Mouse (Mus musculus) mature B cell (primary cell): ENCODE data around the gene Mat2b.
"Not testable (repeated sequence)": the region's sequence is repeated elsewhere in the genome, so short reads cannot be mapped to it uniquely, and the experiment has no call there.

Source experiments
- in situ Hi-C: fragments of 300-500 bp; cut with MboI; formaldehyde crosslinking; loops from 2 replicates; pipeline ENCODE4 v1.14.3; 2019

Gene Mat2b

DNA sequence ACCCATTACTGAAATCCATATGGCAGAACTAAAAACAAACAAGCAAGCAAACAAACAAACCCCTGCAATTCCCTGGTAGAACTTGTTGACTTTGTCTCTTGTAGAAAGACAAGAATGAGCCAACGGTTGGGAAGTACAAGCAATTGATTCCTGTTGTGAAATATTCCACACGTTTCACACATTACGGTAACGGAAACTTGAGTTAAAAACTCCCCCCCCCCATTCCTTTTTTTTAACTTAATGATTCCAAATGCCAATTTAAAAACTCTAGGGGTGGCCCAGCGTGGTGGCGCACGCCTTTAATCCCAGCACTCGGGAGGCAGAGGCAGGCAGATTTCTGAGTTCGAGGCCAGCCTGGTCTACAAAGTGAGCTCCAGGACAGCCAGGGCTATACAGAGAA is at the start of gene Mat2b:
Gene Mat2b (minus strand): TSS at position 101 of the 400 bp plus-strand sequence.
- in situ Hi-C loops, result no loop called here

DNA sequence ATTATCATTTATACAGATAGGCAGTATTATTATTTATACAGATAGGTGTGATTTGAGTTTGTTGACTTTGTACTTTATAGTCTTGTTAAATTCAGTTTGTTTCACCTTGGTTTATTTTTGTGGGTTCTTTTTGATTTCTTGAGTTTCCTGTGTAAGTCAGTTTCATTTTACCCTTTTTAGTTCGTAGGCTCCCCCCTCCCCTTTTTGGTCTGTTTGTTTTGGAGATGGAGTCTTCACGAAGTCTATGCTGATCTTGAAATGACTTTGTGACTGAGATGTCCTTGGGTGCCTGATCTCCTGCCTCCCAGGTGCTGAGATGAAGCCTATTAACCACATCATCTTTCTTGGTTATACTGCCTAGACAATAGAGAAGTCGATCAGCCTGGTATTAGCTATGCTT is 49.3 kb upstream of the Mat2b start:
- in situ Hi-C loops, result no loop called here

DNA sequence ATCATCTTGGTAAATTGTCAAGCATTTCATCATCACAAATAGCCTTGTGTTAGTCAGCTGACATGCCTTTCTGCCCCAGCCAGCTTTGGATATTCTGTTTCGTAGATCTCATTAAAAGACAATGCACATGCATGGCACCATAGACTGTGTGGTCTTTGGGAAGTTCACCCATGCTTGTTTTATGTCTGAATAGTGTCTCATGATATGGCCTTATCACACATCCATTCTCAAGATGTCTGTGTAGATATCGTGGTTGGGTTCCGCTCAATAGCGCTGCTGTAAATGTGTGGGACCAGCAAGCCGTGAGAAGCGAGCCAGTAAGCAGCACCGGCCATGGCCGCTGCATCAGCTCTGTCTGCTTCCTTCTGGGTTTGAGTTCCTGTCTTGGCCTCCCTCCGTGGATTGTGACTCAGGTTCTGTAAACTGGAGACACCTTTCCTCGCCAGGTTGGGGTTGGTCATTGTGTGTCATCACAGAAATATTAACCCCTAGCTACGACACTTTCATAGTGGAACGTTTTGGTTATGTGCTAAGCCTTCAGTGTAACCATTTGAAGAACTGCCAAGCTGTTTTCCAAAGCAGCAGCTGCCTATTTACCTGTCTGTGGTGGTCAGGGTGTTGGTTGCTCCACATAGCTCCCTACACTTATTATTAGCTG is 46.7 kb upstream of the Mat2b start:
- in situ Hi-C loops, result no loop called here

DNA sequence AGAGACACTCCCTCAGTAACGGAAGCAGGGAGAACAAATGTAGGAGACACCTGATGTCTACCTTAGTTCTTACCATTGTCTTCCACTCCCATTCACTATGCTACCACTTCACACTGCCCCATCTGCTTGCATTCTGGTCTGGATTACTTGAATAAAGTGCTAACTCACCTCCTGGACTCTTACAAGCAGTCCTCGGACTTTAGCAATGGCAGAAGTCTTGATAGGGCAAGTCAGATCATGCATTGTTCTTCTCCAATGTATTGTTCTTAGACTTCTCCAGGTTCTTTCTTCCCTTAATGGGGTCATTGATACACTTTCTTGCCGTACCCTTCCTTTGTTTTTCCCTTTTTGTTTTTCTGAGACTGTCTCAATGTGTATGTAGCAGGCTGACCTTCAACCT is 42.4 kb upstream of the Mat2b start:
- in situ Hi-C loops, result loop anchor here (10.0 kb wide), 1 partner anchor 53 kb away; no protein-coding TSS in a partner anchor

DNA sequence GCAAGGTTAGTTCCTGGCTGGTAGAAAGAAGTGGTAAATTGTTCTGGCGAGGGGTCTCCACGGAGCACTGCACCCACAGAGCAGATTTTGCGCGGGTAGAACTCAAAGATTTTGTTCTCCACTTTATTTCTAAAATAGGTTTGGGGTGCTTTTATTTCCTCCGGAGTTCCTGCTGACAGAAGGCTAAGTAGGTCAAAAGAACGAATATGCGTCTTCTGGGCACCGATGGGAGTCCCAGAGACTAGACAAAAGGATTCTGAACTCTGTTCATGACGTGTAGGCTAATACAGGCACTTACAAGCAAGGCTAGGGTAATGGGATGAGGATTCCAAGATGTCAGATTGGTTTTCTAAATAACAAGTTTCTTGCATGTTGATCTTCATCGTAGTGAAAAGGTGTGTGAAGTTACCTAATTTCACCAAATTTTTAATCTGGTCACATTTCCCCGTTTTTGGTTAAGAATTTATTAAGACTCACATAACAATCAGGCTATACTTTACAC is 39.3 kb upstream of the Mat2b start:
- in situ Hi-C loops, result loop anchor here (10.0 kb wide), 1 partner anchor 50 kb away; no protein-coding TSS in a partner anchor

DNA sequence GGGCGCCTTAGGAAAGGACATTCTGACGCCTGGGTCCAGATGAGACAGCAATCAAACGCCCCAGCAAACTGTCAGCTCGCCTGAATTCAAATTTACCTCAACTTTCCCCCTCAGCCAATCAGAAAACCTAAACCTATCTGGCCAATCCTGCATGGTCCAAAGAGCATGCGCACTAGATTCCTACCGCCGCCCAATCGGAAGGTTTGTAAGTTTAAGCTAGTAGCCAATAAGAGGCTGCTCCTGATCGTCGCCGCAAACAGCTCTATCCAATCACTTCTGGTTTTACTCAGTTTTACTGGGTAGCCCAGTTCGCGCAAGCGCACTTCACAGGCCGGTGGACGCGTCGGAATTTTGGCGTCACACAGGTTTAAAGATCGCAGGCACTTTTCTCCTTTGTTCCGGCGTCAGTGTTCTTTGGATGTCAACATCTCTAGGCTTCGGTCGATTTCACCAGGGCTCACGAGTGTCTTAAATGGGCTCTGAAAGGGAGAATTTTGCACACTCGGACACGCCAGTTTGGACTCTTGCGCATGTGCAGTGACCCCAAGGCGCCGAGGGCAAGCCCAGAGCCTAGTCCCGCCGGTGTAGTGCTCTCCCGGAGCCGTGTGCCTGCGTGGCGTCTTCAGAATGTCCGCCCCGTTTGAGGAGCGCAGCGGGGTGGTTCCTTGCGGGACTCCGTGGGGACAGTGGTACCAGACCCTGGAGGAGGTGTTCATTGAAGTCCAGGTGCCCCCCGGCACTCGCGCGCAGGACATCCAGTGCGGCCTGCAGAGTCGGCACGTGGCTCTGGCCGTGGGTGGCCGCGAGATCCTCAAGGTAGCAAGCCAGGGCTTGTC is 38.6 kb upstream of the Mat2b start, which contains the start of the genes Hmmr and Nudcd2:
Gene Hmmr (minus strand): TSS at position 84 of the 836 bp plus-strand sequence.
Gene Nudcd2 (plus strand): TSS at position 329 of the 836 bp plus-strand sequence.
- in situ Hi-C loops, result loop anchor here (10.0 kb wide), 1 partner anchor 49 kb away; no protein-coding TSS in a partner anchor

DNA sequence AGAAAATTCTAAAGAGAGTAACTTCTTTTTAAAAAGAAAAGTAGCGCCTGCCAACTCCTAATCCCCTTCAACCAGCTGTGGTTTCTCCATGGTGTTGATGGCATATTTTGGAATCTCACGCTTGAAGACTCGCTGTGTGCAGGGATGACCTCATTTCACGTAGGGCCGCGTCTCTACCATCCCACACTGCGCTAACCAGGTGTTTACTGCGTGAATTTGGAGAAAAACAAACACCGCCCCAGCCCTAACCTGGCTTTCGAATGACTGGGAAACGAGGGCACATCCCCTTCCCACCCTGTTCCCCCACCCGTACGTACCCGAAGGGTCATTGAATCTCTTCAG is 38.0 kb upstream of the Mat2b start:
- in situ Hi-C loops, result loop anchor here (10.0 kb wide), 1 partner anchor 48 kb away; no protein-coding TSS in a partner anchor

DNA sequence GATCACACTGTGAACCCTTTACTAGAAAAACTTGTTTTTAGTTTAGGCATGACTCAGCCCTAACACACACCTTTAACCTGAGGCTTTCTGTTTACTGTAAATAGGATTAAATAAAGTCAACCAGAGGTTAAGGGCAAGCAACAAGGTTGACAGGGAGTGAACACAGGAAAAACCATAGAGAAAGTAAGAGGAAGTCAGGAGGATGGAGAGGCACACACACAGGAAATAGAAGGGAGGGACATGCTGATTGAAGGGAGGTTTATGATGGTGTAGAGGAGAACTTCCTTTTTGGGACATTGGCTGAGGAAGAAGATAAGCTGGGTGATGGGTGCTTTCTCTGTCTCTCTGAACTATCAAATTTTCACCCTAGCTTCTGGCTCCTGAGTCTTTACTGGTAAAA is 23.3 kb upstream of the Mat2b start:
- in situ Hi-C loops, result no loop called here

DNA sequence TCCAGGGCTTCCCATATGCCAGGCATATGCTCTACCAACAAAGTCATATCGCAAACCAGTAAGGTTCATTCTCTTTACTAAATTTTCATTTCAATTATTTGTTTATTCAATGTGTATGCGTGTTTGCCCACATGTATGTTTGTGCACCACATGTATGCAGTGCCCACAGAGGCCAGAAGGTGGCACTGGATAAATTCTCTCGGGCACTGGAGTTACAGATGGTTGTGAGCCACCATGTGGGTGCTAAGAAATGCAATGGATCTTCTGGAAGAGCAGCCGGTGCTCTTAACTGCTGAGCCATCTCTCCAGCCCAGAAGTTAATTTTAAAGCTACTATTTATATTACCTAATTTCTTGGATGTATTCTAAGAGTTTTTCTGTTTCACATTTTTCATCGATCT is 20.5 kb upstream of the Mat2b start:
- in situ Hi-C loops, result no loop called here

DNA sequence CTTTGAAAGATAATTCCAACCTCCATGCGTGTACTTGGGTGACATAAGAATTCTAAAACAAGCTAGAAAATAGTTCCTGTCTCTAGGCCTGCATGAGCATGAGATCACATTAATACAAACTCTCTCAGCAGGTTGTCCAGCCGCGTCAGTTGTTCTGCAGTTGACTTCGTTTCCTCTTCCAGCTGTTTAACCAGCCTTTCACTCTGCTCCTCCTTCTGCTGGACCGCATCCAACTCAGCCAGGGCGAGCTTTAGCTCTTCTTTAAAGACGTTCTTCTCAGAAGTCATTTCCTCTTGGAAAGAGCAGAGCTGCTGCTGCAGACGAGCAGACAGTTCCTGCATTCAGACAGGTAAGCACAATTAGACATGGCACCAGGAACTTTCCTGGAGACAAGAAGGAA is 18.9 kb upstream of the Mat2b start:
- in situ Hi-C loops, result no loop called here

DNA sequence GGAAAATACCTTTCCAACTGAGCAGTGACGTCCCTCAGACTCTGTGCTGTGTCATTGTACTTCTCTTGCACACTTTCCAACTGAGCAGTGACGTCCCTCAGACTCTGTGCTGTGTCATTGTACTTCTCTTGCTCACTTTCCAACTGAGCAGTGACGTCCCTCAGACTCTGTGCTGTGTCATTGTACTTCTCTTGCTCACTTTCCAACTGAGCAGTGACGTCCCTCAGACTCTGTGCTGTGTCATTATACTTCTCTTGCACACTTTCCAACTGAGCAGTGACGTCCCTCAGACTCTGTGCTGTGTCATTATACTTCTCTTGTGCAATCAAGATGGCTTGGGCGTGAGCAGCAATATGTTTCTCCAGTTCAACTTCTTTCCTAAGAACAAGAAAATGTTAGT is 14.9 kb upstream of the Mat2b start:
- in situ Hi-C loops, result not testable (repeated sequence)

DNA sequence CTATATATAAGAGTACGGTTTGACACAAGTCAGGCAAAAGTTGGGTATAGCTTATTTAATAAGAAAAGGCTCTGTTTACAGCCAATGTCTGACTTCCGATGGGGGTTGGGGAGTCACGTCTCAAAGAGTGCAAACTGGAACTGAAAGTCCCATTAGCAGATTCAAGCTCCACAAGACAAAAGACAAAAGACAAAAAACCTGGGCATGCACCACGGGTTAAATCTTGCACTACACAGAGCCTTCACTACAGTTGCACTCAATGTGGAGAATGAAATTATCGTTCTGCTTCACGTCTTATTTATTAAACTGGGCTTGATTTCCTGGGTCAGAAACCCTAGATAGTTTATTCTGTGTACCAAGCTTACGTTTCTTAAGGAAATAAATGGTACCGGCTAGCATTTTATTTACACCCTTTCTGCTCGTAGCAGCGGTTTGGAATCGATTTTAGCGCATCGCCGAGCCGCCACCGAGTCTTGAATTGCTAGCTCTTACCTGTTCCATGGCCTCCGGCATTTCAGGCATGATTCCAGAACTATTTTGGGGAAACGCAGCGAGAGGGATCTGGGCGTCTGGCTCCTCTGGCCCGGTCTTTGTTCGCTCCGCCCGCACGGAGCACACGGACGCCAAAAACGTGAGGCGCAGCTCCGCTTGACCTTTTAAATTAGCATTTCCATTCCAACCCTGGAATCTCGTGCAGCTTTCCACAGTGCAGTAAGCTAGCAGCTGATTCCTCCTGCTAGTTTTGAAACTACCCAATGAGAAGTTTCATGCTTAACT is 504 bp downstream of the Mat2b start:
- in situ Hi-C loops, result no loop called here

DNA sequence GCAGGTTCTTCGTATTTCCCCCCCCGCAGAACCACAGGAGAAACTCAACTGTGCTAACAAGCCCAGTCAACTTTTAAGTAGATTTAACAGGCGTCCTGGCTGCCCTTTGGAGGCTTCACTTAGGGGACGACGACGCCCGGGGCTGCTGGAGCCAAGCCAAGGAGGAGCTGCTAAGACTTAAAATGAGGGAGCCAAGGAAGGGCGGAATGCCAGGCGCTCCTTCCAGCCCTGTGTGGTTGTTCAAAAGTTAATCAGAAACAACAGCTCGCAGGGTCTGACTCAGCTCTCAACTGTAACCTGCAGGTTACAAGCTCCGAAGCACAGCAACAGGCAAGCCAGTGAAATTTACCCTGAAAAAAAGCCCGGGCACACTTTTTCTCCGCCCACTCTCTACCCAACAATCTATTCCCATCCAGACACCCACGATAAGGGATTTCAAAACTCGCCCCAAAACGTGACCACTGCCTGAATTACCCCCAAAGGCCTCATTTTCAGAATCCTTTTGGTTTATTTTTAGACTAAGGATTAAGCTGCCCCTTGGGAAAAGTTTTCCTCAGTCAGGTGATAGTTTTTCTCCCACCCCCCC is 1.5 kb downstream of the Mat2b start:
- in situ Hi-C loops, result no loop called here

DNA sequence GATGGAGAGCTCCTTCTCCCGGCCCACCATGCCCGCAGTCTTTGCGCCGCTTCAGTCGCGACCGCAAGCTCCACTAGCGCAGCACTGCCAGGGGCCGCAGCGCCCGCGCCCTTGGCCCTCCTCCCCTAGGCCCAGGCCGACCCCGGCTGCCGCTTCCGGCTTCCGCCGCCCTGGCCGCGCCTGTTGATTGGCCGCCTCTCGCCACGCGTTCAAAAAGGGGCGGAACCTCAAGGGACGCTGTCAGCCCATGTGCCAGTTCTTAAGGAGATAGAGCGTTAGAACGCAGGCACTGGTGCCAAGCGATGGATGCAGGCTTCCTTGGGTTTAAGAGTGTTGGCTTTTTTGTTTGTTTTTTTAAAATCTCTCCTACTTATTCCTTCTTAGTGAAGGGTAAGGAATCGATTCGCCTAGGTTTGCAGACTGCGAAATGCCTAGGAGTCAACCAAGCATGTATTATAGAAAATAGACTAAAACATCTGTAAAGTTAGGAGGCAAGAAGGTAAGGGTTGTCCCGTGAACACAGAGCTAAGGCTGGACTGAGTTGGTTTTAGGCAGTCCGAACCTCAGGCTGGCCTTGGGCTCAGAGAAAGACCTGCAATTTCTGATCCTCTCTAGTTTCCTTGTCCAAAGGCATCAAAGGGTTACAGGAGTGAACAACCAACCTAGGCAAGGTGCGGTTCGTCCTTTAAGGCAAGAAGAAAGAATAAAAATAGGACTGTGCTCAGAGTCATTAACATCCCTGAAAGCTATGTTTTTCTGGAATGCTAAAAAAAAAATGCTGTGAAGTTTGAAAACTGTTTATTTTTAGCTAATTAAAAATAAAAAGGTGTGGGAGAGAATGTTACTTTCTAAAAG is 2.3 kb downstream of the Mat2b start:
- in situ Hi-C loops, result no loop called here

DNA sequence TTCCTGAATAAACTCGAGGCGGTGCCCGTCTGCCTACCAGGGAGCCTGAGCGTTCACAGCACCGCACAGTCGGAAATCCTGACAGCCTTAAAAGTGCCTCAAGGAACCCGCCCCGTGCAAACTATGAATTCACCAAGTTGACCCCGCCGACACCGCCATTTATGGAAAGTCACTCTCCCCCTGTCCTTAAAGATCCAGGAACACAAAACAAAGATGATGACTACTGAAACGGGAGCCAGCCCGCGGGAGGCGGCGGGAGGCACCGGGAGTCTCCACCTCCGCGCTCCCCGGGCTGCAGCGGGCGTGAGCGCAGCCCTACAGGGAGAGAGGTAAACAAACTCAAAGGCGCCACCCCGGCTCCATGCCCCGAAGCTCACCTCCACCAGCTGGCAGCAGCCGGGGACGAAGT is 2.9 kb downstream of the Mat2b start:
- in situ Hi-C loops, result no loop called here

DNA sequence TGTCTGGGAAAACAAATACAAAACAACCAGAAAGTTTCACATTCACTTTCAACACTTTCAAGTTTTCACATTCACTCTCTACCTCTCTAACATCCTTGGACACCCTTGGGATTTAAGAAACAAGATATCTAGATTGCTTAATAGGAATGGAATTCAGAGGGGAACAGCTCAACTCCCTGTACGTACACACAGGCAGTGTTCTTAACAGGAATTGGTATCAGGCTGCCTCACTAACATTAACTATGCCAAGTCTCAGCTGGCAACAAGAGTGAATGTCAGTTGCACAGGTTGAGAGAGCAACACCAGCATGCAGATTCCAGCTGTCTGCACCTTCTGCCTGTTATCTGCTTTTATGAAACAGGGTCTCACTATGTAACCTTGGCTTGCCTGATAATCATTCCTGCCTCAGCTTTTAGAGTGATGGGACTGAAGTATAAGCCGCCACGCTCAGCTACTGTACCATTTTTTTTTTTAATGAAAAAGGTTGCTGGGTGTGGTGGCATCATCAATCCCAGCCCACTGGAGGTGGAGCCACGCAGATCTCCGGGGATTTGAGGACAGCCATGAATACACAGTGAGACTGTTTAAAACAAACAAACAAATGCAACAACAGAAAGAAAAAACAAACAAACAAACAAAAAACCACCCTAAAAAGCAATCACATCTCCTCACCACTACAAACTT is 4.4 kb downstream of the Mat2b start:
- in situ Hi-C loops, result no loop called here

DNA sequence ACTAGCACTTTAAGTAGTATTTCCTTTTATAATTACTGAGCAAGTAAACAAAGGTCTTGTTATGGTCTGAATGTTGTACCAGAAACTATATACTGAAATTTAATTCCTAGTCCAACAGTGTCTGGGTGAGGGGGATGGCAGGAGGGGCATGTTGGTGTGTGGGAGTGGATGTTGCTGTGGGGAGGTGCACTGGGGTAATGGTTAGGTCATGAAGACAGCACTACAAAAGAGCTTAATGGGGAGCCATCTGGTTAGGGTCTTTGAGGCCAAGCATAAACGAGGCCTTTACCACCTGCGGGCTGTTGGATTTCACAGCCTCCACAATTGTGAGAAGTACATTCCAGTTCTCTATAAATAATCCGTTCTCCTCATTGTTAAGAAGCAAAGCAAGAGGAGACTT is 11.7 kb downstream of the Mat2b start:
- in situ Hi-C loops, result loop anchor here (10.0 kb wide), 1 partner anchor 52 kb away; the partner anchor contains the start of genes Hmmr and Nudcd2

DNA sequence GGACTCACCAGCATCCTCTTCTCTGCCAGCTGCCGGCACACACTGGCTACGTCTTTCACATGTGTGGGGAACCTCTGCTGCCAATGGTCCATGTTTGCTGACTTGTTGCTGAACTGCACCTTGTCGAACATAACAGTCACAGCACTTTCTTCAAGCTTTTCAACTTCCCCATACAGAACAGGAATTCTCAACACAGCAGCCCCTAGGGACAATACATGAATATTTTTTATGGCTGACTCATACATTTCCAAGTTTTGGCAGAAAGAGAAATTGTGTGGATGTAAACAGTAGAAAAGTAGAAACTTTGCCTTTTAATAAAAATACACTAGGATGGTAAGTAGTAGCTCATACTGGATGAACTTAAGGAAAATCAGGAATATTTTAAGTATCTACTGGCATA is 12.5 kb downstream of the Mat2b start:
- in situ Hi-C loops, result loop anchor here (10.0 kb wide), 1 partner anchor 52 kb away; the partner anchor contains the start of genes Hmmr and Nudcd2

DNA sequence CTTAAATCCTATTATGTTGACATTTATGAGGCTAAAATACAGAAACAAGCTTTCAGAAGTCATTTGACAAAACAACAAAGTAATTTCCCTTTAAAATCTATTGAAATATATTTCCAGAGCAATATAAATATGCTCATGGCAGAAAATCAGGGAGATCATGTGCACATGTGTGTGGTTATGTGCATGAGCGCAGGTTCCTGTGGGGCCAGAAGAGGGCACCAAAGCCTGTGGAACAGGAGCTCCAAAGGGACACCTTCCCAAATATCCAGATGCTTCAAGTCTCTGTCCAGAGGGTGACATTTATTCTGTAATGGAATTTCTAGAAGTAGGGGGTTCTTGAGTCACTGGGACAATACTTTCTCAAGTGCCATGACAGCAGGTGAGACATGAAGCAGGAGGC is 17.8 kb downstream of the Mat2b start:
- in situ Hi-C loops, result no loop called here
